Mouse (Mus musculus): ENCODE results near the gene Med27.

Med27 gene

GRCm38 (mm10) chr2:29391996-29392395 lies 45.4 kb downstream of the Med27 start:
- no peak for DNase-seq (ENCODE audit: low spot score in 2 of 2)

GRCm38 (mm10) chr2:29400234-29400633 lies 53.6 kb downstream of the Med27 start:
- DNase-seq (ENCODE audit: low spot score in 2 of 2) = peak; percentile 75 to 78

- no peak for DNase-seq (ENCODE audit: low spot score in 2 of 2)
Observed at GRCm38 (mm10) chr2:29400812-29401211, 54.2 kb downstream of the Med27 start.

- no peak for DNase-seq (ENCODE audit: low spot score in 2 of 2)
Observed at GRCm38 (mm10) chr2:29401868-29402267, 55.2 kb downstream of the Med27 start.

- DNase-seq (ENCODE audit: low spot score in 2 of 2) = no peak
Observed at GRCm38 (mm10) chr2:29402550-29403076, 56.0 kb downstream of the Med27 start.

GRCm38 (mm10) chr2:29403799-29404530 lies 57.3 kb downstream of the Med27 start:
- no peak for DNase-seq (ENCODE audit: low spot score in 2 of 2)

- no peak for DNase-seq (ENCODE audit: low spot score in 2 of 2)
Observed at GRCm38 (mm10) chr2:29404931-29405330, 58.3 kb downstream of the Med27 start.

- DNase-seq (ENCODE audit: low spot score in 2 of 2) = no peak
Observed at GRCm38 (mm10) chr2:29405848-29406247, 59.2 kb downstream of the Med27 start.

- DNase-seq (ENCODE audit: low spot score in 2 of 2) = no peak
Observed at GRCm38 (mm10) chr2:29407350-29407749, 60.7 kb downstream of the Med27 start.

GRCm38 (mm10) chr2:29407764-29408163 lies 61.1 kb downstream of the Med27 start:
- no peak for DNase-seq (ENCODE audit: low spot score in 2 of 2)

GRCm38 (mm10) chr2:29410884-29411283 lies 64.3 kb downstream of the Med27 start:
- no peak for DNase-seq (ENCODE audit: low spot score in 2 of 2)

GRCm38 (mm10) chr2:29412458-29412857 lies 65.8 kb downstream of the Med27 start:
- DNase-seq (ENCODE audit: low spot score in 2 of 2) = no peak

- DNase-seq (ENCODE audit: low spot score in 2 of 2) = no peak
Observed at GRCm38 (mm10) chr2:29413259-29413993, 66.8 kb downstream of the Med27 start.

GRCm38 (mm10) chr2:29414852-29415473 lies 68.3 kb downstream of the Med27 start:
- no peak for DNase-seq (ENCODE audit: low spot score in 2 of 2)

GRCm38 (mm10) chr2:29418498-29418897 lies 71.9 kb downstream of the Med27 start:
- no peak for DNase-seq (ENCODE audit: low spot score in 2 of 2)

- no peak for DNase-seq (ENCODE audit: low spot score in 2 of 2)
Observed at GRCm38 (mm10) chr2:29419434-29419833, 72.8 kb downstream of the Med27 start.

GRCm38 (mm10) chr2:29419946-29420345 lies 73.3 kb downstream of the Med27 start:
- DNase-seq (ENCODE audit: low spot score in 2 of 2) = no peak

GRCm38 (mm10) chr2:29422126-29422840 lies 75.7 kb downstream of the Med27 start:
- no peak for DNase-seq (ENCODE audit: low spot score in 2 of 2)

GRCm38 (mm10) chr2:29423059-29423458 lies 76.4 kb downstream of the Med27 start:
- no peak for DNase-seq (ENCODE audit: low spot score in 2 of 2)

- DNase-seq (ENCODE audit: low spot score in 2 of 2) = no peak
Observed at GRCm38 (mm10) chr2:29425386-29425785, 78.8 kb downstream of the Med27 start.

GRCm38 (mm10) chr2:29426684-29427083 lies 80.1 kb downstream of the Med27 start:
- DNase-seq (ENCODE audit: low spot score in 2 of 2) = no peak

GRCm38 (mm10) chr2:29432565-29432964 lies 85.9 kb downstream of the Med27 start:
- DNase-seq (ENCODE audit: low spot score in 2 of 2) = no peak

Measured in left cerebral cortex, adult 9 months (tissue).